Mouse (Mus musculus): ENCODE results near the gene Bmf. TPM values are rescaled to one million over a fixed set of nuclear protein-coding genes. Genes with fewer than 3 reads are reported as not detected.

Gene Bmf
- polyA plus RNA-seq, 1 experiment = 0.88 TPM

GRCm38 (mm10) chr2:118510447-118511310 is 38.8 kb downstream of the Bmf start:
- TF ChIP-seq POLR2A (IDR thresholded peaks at IDR 0.05; ENCODE audit: control insufficient read depth, low read depth, low read length) (no peak), CTCF (IDR thresholded peaks at IDR 0.05; ENCODE audit: control insufficient read depth, insufficient read depth, insufficient replicate concordance, low read depth, low read length) (no peak)
- H3K27ac ChIP-seq (ENCODE audit: control insufficient read depth, insufficient read depth, low read depth, low read length) = no peak overlapping the region
- no peaks in the 10 kb centered on the region for H3K27me3 ChIP-seq (ENCODE audit: control insufficient read depth, insufficient read depth, low read length)
- H3K36me3 ChIP-seq (ENCODE audit: control insufficient read depth, insufficient read depth, low read length) = no peaks in the 10 kb centered on the region
- peaks cover 7% of the 10 kb centered on the region for H3K4me1 ChIP-seq (ENCODE audit: control insufficient read depth, insufficient read depth, low read length)
- peak overlapping the region; percentile 5 for H3K4me3 ChIP-seq (ENCODE audit: control insufficient read depth, low read depth, low read length)

- TF ChIP-seq CTCF (IDR thresholded peaks at IDR 0.05; ENCODE audit: control insufficient read depth, insufficient read depth, insufficient replicate concordance, low read depth, low read length) = no peak
- no peak for TF ChIP-seq POLR2A (IDR thresholded peaks at IDR 0.05; ENCODE audit: control insufficient read depth, low read depth, low read length)
- no peak overlapping the region for H3K4me3 ChIP-seq (ENCODE audit: control insufficient read depth, low read depth, low read length)
- no peaks in the 10 kb centered on the region for H3K36me3 ChIP-seq (ENCODE audit: control insufficient read depth, insufficient read depth, low read length)
- H3K27ac ChIP-seq (ENCODE audit: control insufficient read depth, insufficient read depth, low read depth, low read length) = no peak overlapping the region
- no peaks in the 10 kb centered on the region for H3K27me3 ChIP-seq (ENCODE audit: control insufficient read depth, insufficient read depth, low read length)
- H3K4me1 ChIP-seq (ENCODE audit: control insufficient read depth, insufficient read depth, low read length) = peaks cover 7% of the 10 kb centered on the region
These were observed 39.6 kb downstream of the Bmf start for GRCm38 (mm10) chr2:118509688-118510446.

- no peak overlapping the region for H3K27ac ChIP-seq (ENCODE audit: control insufficient read depth, insufficient read depth, low read depth, low read length)
- TF ChIP-seq CTCF (IDR thresholded peaks at IDR 0.05; ENCODE audit: control insufficient read depth, insufficient read depth, insufficient replicate concordance, low read depth, low read length) (no peak), POLR2A (IDR thresholded peaks at IDR 0.05; ENCODE audit: control insufficient read depth, low read depth, low read length) (no peak)
- no peaks in the 10 kb centered on the region for H3K27me3 ChIP-seq (ENCODE audit: control insufficient read depth, insufficient read depth, low read length)
These were observed 42.4 kb downstream of the Bmf start for GRCm38 (mm10) chr2:118507126-118507525.

GRCm38 (mm10) chr2:118500191-118500590 is 49.3 kb downstream of the Bmf start:
- H3K4me3 ChIP-seq (ENCODE audit: control insufficient read depth, low read depth, low read length) = no peak overlapping the region
- no peaks in the 10 kb centered on the region for H3K27me3 ChIP-seq (ENCODE audit: control insufficient read depth, insufficient read depth, low read length)
- H3K4me1 ChIP-seq (ENCODE audit: control insufficient read depth, insufficient read depth, low read length) = peaks cover 3% of the 10 kb centered on the region; the same call in 1 of the 2 replicates
- no peaks in the 10 kb centered on the region for H3K36me3 ChIP-seq (ENCODE audit: control insufficient read depth, insufficient read depth, low read length)
- no peak overlapping the region for H3K27ac ChIP-seq (ENCODE audit: control insufficient read depth, insufficient read depth, low read depth, low read length)
- TF ChIP-seq CTCF (IDR thresholded peaks at IDR 0.05; ENCODE audit: control insufficient read depth, insufficient read depth, insufficient replicate concordance, low read depth, low read length) (no peak), POLR2A (IDR thresholded peaks at IDR 0.05; ENCODE audit: control insufficient read depth, low read depth, low read length) (no peak)

More at GRCm38 (mm10) chr2:118507126-118507525, 42.4 kb downstream of the Bmf start:
- no peak overlapping the region for H3K4me3 ChIP-seq (ENCODE audit: control insufficient read depth, low read depth, low read length)
- no peaks in the 10 kb centered on the region for H3K36me3 ChIP-seq (ENCODE audit: control insufficient read depth, insufficient read depth, low read length)
- H3K4me1 ChIP-seq (ENCODE audit: control insufficient read depth, insufficient read depth, low read length) = peaks cover 2% of the 10 kb centered on the region

- H3K27me3 ChIP-seq (ENCODE audit: control insufficient read depth, insufficient read depth, low read length) = no peaks in the 10 kb centered on the region
- TF ChIP-seq CTCF (IDR thresholded peaks at IDR 0.05; ENCODE audit: control insufficient read depth, insufficient read depth, insufficient replicate concordance, low read depth, low read length) (no peak), POLR2A (IDR thresholded peaks at IDR 0.05; ENCODE audit: control insufficient read depth, low read depth, low read length) (no peak)
- no peak overlapping the region for H3K4me3 ChIP-seq (ENCODE audit: control insufficient read depth, low read depth, low read length)
- H3K36me3 ChIP-seq (ENCODE audit: control insufficient read depth, insufficient read depth, low read length) = no peaks in the 10 kb centered on the region
- H3K27ac ChIP-seq (ENCODE audit: control insufficient read depth, insufficient read depth, low read depth, low read length) = no peak overlapping the region
- H3K4me1 ChIP-seq (ENCODE audit: control insufficient read depth, insufficient read depth, low read length) = peaks cover 5% of the 10 kb centered on the region; the same call in 1 of the 2 replicates
These were observed 50.1 kb downstream of the Bmf start for GRCm38 (mm10) chr2:118499135-118499961.

- no peak overlapping the region for H3K27ac ChIP-seq (ENCODE audit: control insufficient read depth, insufficient read depth, low read depth, low read length)
These were observed 51.0 kb downstream of the Bmf start for GRCm38 (mm10) chr2:118498476-118498875.

More at GRCm38 (mm10) chr2:118498476-118498875, 51.0 kb downstream of the Bmf start:
- H3K4me1 ChIP-seq (ENCODE audit: control insufficient read depth, insufficient read depth, low read length) = peaks cover 5% of the 10 kb centered on the region; the same call in 1 of the 2 replicates
- H3K4me3 ChIP-seq (ENCODE audit: control insufficient read depth, low read depth, low read length) = no peak overlapping the region
- no peaks in the 10 kb centered on the region for H3K27me3 ChIP-seq (ENCODE audit: control insufficient read depth, insufficient read depth, low read length)
- no peaks in the 10 kb centered on the region for H3K36me3 ChIP-seq (ENCODE audit: control insufficient read depth, insufficient read depth, low read length)
- TF ChIP-seq POLR2A (IDR thresholded peaks at IDR 0.05; ENCODE audit: control insufficient read depth, low read depth, low read length) = no peak
